Mouse (Mus musculus): Measurements from ENCODE around the gene Rundc3b. TPM values are rescaled to one million over a fixed set of nuclear protein-coding genes. Genes with fewer than 3 reads are reported as not detected.
A peak's percentile ranks its signal among the peaks of the same experiment; 100 is the strongest.

Gene Rundc3b
- polyA plus RNA-seq, 1 experiment from 2014 or later = 0.90 TPM

DNA sequence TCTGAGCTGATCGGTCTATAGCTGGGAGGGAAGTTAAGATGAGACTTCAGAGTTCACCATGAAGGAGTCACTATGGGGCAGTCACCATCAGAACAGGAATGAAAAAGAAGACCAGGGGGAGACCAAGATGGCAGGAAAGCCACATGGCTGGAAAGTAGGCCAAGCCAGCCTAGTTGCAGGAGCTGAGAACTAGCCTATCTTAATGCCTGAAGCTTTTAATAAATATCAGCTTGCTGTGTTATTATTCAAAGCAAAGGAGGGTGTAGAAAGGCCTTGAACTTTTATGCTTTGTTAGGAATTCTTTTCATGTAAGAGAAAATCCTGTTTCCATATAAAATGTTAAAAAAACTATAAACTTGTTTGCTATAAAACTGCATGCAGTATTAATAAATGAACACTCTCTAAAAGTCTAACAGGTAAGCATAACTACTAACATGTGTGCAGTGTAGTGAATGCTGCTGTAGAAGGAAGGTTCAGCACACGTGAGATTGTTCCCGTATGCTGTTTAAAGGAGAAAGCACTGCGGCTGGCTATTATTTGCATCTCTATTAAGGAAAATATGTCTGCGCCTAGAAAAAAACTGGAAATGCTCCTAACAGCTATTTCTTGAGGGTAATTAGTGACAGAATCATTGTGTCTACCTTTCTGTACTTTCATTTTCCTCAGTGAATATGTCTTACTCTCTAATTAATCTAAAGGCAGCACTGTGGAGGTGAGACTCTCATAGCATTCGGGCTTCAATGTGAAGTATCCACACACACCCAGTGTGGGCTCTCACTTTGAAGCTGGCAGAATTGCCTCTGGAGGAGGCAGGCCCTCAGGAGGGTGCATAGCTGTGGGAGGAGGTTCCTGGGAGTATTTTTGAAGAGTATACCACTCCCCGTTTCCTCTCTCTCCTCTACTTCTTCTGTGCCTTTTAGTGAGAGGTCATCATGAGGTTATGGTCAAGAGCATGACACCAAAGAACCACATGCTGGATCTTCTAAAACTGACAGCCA, 81.3 kb downstream of the Rundc3b start:
- Histone ChIP-seq H3K4me1 (ENCODE audit: control insufficient read depth, insufficient read depth, low read length) (no peaks in the 10 kb centered on the region), H3K27ac (ENCODE audit: low read depth, low read length) (no peak overlapping the region), H3K4me2 (no peak overlapping the region), H3K27me3 (ENCODE audit: control insufficient read depth, insufficient read depth, low read length) (no peaks in the 10 kb centered on the region), H3K9ac (ENCODE audit: low read depth, low read length) (no peak overlapping the region), H3K36me3 (ENCODE audit: control insufficient read depth, insufficient read depth, low read length) (no peaks in the 10 kb centered on the region), H3K4me3 (ENCODE audit: low read depth, low read length) (no peak overlapping the region), H3K9me3 (replicated peaks; ENCODE audit: control insufficient read depth, low read length) (no peaks in the 10 kb centered on the region)
- WGBS (ENCODE audit: insufficient replicate concordance) = 71% methylated on average over 7 of the region's 7 CpGs
- ATAC-seq (replicated peaks; ENCODE audit: insufficient number of reproducible peaks, low FRiP score, low TSS enrichment) = no peak

DNA sequence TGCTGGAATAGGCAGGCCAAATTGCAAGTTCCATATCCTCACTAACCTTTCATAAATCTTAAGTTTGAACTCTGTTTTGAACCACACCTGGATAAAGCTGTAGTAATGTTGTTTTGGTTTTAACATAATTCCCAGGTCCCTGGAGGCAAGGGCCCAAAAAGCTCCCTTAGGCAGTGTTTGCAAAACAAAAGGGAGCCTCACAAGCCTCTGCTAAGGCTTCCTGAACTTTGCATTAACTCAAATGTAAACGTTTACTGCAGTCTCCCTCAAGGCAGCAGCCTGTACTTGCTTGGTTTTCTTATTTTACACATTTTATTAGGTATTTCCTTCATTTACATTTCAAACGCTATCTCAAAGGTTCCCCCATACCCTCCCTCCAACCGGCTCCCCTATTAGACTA, 103.7 kb downstream of the Rundc3b start:
- ATAC-seq (replicated peaks; ENCODE audit: insufficient number of reproducible peaks, low FRiP score, low TSS enrichment) = no peak
- H3K27ac ChIP-seq (ENCODE audit: low read depth, low read length) = no peak overlapping the region
- H3K4me3 ChIP-seq (ENCODE audit: low read depth, low read length) = no peak overlapping the region
- H3K27me3 ChIP-seq (ENCODE audit: control insufficient read depth, insufficient read depth, low read length) = no peaks in the 10 kb centered on the region
- no peaks in the 10 kb centered on the region for H3K36me3 ChIP-seq (ENCODE audit: control insufficient read depth, insufficient read depth, low read length)
- H3K4me2 ChIP-seq = no peak overlapping the region
- H3K9me3 ChIP-seq (replicated peaks; ENCODE audit: control insufficient read depth, low read length) = no peaks in the 10 kb centered on the region
- no peak overlapping the region for H3K9ac ChIP-seq (ENCODE audit: low read depth, low read length)
- H3K4me1 ChIP-seq (ENCODE audit: control insufficient read depth, insufficient read depth, low read length) = no peaks in the 10 kb centered on the region
- 57% methylated on average over 3 of the region's 3 CpGs for WGBS (ENCODE audit: insufficient replicate concordance)

DNA sequence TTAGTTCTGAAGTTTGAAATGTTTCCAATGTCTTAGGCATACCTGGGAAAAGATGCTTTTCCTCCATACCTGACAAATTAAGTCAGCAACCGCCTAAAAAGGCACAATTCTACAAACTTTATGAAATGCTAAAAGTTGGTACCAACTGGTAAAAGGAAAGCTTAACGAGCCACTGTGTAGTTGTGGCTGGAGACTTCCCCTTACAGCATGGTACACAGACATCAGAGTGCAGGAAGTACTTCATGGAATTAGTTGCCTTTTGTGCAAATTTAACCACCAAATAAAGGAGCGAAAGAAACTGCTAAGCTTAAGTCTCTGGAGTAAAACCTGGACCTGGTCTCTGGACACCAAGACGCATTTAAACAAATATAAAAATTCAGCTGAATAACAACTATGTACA, 131.0 kb downstream of the Rundc3b start:
- Histone ChIP-seq H3K4me3 (ENCODE audit: low read depth, low read length) (no peak overlapping the region), H3K36me3 (ENCODE audit: control insufficient read depth, insufficient read depth, low read length) (no peaks in the 10 kb centered on the region), H3K4me1 (ENCODE audit: control insufficient read depth, insufficient read depth, low read length) (no peaks in the 10 kb centered on the region), H3K4me2 (no peak overlapping the region), H3K9ac (ENCODE audit: low read depth, low read length) (no peak overlapping the region), H3K9me3 (replicated peaks; ENCODE audit: control insufficient read depth, low read length) (no peaks in the 10 kb centered on the region), H3K27me3 (ENCODE audit: control insufficient read depth, insufficient read depth, low read length) (no peaks in the 10 kb centered on the region), H3K27ac (ENCODE audit: low read depth, low read length) (no peak overlapping the region)
- ATAC-seq (replicated peaks; ENCODE audit: insufficient number of reproducible peaks, low FRiP score, low TSS enrichment) = no peak
- 77% methylated on average over 4 of the region's 4 CpGs for WGBS (ENCODE audit: insufficient replicate concordance)

DNA sequence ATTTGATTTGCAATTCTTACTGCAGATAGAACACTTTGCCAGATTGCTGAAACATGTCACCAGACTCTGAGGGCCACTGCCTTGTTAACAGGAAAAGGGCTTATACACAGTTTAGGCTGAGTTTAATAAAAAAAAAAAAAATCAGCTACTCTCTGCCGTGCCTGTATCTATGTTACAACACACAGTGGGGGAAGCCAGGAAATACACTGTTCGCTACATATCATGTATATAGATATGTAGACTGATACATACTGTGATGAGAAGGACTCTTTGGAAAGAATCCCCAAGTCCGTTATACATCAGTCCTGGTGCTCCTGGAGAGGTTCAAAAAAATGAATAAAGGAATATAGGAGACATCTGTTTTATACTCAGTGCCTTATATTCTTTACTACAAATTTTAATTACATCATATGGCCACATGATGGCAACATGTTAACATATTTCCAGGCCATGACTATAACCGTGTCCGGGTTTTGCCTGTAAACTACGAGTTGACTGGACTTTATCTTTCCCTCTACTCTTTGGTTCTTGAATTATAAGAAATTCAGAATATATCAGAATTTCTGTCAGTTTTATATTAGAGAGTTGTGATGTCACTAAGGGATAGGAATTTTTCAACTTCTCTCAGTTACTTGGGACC, 133.2 kb downstream of the Rundc3b start:
- WGBS (ENCODE audit: insufficient replicate concordance) = 49% methylated on average over 6 of the region's 6 CpGs
- ATAC-seq (replicated peaks; ENCODE audit: insufficient number of reproducible peaks, low FRiP score, low TSS enrichment) = no peak

DNA sequence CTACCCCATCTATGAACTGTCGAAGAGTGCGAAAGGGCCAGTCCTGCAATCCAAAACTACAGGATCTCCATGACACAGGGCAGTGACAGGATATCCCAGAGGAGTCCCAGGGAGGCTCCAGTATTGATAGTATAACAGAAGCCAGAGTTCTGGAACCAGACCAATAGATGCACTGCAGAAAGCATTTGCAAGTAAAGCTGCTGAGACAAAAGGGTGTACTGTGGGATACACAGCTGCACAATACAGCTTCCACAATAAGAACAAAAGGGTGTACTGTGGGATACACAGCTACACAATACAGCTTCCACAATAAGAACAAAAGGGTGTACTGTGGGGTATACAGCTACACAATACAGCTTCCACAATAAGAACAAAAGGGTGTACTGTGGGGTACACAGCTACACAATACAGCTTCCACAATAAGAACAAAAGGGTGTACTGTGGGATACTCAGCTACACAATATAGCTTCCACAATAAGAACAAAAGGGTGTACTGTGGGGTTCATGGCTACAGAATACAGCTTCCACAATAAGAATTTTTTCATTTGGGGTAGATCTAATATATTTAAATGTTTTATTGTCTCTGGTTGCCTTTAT, 134.0 kb downstream of the Rundc3b start:
- ATAC-seq (replicated peaks; ENCODE audit: insufficient number of reproducible peaks, low FRiP score, low TSS enrichment) = no peak
- no peaks in the 10 kb centered on the region for H3K9me3 ChIP-seq (replicated peaks; ENCODE audit: control insufficient read depth, low read length)
- 91% methylated on average over 2 of the region's 2 CpGs for WGBS (ENCODE audit: insufficient replicate concordance)
- H3K4me1 ChIP-seq (ENCODE audit: control insufficient read depth, insufficient read depth, low read length) = no peaks in the 10 kb centered on the region
- H3K27ac ChIP-seq (ENCODE audit: low read depth, low read length) = no peak overlapping the region
- H3K9ac ChIP-seq (ENCODE audit: low read depth, low read length) = no peak overlapping the region
- no peaks in the 10 kb centered on the region for H3K36me3 ChIP-seq (ENCODE audit: control insufficient read depth, insufficient read depth, low read length)
- no peaks in the 10 kb centered on the region for H3K27me3 ChIP-seq (ENCODE audit: control insufficient read depth, insufficient read depth, low read length)
- no peak overlapping the region for H3K4me2 ChIP-seq
- H3K4me3 ChIP-seq (ENCODE audit: low read depth, low read length) = no peak overlapping the region

More for the DNA sequence above, 133.2 kb downstream of the Rundc3b start:
- H3K36me3 ChIP-seq (ENCODE audit: control insufficient read depth, insufficient read depth, low read length) = no peaks in the 10 kb centered on the region
- no peaks in the 10 kb centered on the region for H3K27me3 ChIP-seq (ENCODE audit: control insufficient read depth, insufficient read depth, low read length)
- no peak overlapping the region for H3K4me2 ChIP-seq
- no peak overlapping the region for H3K27ac ChIP-seq (ENCODE audit: low read depth, low read length)
- H3K9ac ChIP-seq (ENCODE audit: low read depth, low read length) = no peak overlapping the region
- no peaks in the 10 kb centered on the region for H3K4me1 ChIP-seq (ENCODE audit: control insufficient read depth, insufficient read depth, low read length)
- no peak overlapping the region for H3K4me3 ChIP-seq (ENCODE audit: low read depth, low read length)
- no peaks in the 10 kb centered on the region for H3K9me3 ChIP-seq (replicated peaks; ENCODE audit: control insufficient read depth, low read length)

DNA sequence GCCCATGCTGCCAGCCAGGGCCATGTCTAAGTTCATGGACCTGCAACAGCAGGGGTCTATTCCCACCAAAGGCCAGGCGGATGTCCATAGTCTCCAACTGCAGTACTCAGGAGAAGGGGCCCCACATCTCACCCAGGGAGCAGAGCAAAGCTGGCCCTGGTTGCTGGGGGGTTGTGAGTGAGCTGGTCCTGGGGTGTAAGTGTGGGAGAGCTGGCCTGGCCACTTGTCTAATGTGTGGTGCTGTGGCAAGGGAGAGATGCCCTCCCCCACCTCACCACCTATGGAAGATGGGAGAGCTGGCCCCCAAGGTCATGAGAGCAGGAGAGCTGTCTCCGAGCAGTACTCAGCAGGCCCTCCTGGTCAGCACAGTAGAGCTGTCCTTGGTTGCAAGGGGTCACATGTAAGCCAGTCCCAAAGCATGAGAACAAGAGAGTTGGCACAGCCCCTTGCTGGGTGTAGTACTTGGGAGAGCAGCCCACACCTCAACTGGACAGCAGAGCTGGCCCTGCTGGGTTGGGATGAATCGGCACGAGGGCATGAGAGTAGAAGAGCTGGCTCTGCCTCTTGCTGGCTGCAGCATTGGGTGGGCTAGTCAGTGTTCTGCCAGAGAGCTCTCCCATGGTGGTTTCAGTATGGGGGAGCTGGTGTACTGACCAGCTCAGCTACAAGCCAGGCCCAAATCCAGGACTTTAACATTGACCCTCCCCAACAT, 134.6 kb downstream of the Rundc3b start:
- WGBS (ENCODE audit: insufficient replicate concordance) = 58% methylated on average over 4 of the region's 4 CpGs
- H3K9me3 ChIP-seq (replicated peaks; ENCODE audit: control insufficient read depth, low read length) = no peaks in the 10 kb centered on the region
- no peak overlapping the region for H3K9ac ChIP-seq (ENCODE audit: low read depth, low read length)
- H3K36me3 ChIP-seq (ENCODE audit: control insufficient read depth, insufficient read depth, low read length) = no peaks in the 10 kb centered on the region
- ATAC-seq (replicated peaks; ENCODE audit: insufficient number of reproducible peaks, low FRiP score, low TSS enrichment) = peak; percentile 55
- H3K27ac ChIP-seq (ENCODE audit: low read depth, low read length) = no peak overlapping the region
- no peaks in the 10 kb centered on the region for H3K4me1 ChIP-seq (ENCODE audit: control insufficient read depth, insufficient read depth, low read length)
- no peak overlapping the region for H3K4me3 ChIP-seq (ENCODE audit: low read depth, low read length)
- H3K4me2 ChIP-seq = no peak overlapping the region
- no peaks in the 10 kb centered on the region for H3K27me3 ChIP-seq (ENCODE audit: control insufficient read depth, insufficient read depth, low read length)

DNA sequence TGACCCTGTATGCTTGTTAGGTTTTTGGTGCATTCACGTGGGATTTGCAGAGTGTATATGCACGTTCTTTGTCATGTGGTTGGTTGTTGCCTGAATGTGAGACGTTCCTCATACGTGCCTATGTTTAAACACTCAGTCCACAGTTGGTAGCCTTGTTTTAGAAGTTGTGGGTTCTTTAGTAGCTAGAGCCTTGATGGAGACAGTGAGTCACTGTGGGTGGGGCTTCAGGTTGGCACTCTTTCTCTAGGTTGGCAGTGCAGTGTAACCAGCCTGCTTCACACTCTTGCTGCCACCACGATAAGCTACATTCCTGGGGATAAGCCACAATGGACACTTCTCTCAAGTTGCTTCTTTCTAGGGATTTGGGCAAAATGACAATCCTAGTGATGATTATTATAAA, 166.2 kb downstream of the Rundc3b start:
- Histone ChIP-seq H3K9me3 (replicated peaks; ENCODE audit: control insufficient read depth, low read length) (no peaks in the 10 kb centered on the region), H3K27me3 (ENCODE audit: control insufficient read depth, insufficient read depth, low read length) (no peaks in the 10 kb centered on the region), H3K4me1 (ENCODE audit: control insufficient read depth, insufficient read depth, low read length) (no peaks in the 10 kb centered on the region), H3K27ac (ENCODE audit: low read depth, low read length) (no peak overlapping the region), H3K9ac (ENCODE audit: low read depth, low read length) (no peak overlapping the region), H3K36me3 (ENCODE audit: control insufficient read depth, insufficient read depth, low read length) (peaks cover 4% of the 10 kb centered on the region; the same call in 1 of the 2 replicates), H3K4me2 (no peak overlapping the region), H3K4me3 (ENCODE audit: low read depth, low read length) (no peak overlapping the region)
- WGBS (ENCODE audit: insufficient replicate concordance) = 81% methylated on average over 5 of the region's 5 CpGs
- no peak for ATAC-seq (replicated peaks; ENCODE audit: insufficient number of reproducible peaks, low FRiP score, low TSS enrichment)

DNA sequence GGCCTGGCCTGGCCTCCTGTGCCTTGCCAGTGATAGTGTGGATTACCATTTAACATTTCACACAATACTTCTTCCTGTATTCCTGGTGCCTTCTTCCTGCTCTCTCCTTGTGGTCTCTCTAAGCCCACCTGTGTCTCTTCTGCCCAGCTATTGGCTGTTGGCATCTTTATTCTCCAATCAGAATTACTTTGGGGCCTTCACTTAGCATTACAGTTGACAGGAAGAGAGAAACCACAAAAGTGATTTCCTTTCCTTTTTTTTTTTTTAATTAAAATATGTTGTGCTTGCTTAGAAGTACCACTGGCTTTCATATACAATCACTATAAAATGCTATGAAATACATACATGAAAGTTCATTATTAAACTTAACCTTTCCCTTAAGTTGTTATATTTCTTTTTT, 167.2 kb downstream of the Rundc3b start:
- H3K4me1 ChIP-seq (ENCODE audit: control insufficient read depth, insufficient read depth, low read length) = no peaks in the 10 kb centered on the region
- H3K27me3 ChIP-seq (ENCODE audit: control insufficient read depth, insufficient read depth, low read length) = no peaks in the 10 kb centered on the region
- H3K4me2 ChIP-seq = no peak overlapping the region
- H3K9ac ChIP-seq (ENCODE audit: low read depth, low read length) = no peak overlapping the region
- no peaks in the 10 kb centered on the region for H3K9me3 ChIP-seq (replicated peaks; ENCODE audit: control insufficient read depth, low read length)
- no peak overlapping the region for H3K4me3 ChIP-seq (ENCODE audit: low read depth, low read length)
- no peak overlapping the region for H3K27ac ChIP-seq (ENCODE audit: low read depth, low read length)
- peaks cover 4% of the 10 kb centered on the region; the same call in 1 of the 2 replicates for H3K36me3 ChIP-seq (ENCODE audit: control insufficient read depth, insufficient read depth, low read length)
- no peak for ATAC-seq (replicated peaks; ENCODE audit: insufficient number of reproducible peaks, low FRiP score, low TSS enrichment)
